In the genomic region with DNA sequence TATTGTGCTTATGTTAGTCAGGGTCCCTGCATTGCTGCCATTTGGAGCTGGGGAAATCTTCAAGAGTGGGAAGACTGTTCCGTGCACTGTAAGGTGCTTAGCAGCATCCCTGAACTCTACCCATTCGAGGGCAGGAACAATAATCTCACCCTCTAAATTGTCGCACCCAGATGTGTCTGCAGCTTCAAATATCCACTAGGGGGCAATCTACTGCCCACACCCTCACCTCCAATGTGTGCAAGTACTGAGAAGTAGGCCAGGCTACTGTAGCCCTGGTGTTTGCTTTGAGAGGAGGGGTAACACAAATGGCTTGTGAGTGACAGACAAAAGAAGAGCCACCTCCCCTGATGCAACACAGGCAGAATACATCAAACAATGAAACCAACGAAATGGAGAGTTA, we compare ENCODE assay signal across 12 mouse cellular contexts.
DNase-seq lines count a peak whose midpoint lies in the region; ATAC-seq and TF ChIP-seq lines count a peak whose summit lies in the region.
"Had no signal": no experiment of that assay in that cellular context is flagged by ENCODE, and none has a peak within 500 bp of the region (broad histone marks: within the 10 kb centered on the region; RNA-seq: fewer than 3 reads in every experiment).

No protein-coding gene starts in this region.

- no peak for TF ChIP-seq POLR2A in small intestine, adult 2 months (IDR thresholded peaks at IDR 0.05; ENCODE audit: low read depth, low read length)

- intact Hi-C loops in gastrocnemius, adult 2 months (cut with DNase I), result no loop called here

- no peak overlapping the region for H3K9ac ChIP-seq in midbrain, embryonic 13.5 days (replicated peaks)
- H3K9ac ChIP-seq in midbrain, embryonic 16.5 days (ENCODE audit: low read depth, low read length), result no peak overlapping the region

- WGBS in midbrain, embryonic 13.5 days, result 63% methylated on average over 4 of the region's 4 CpGs
- 62% methylated on average over 4 of the region's 4 CpGs for WGBS in midbrain, embryonic 16.5 days
- WGBS in small intestine, adult 2 months, result 67% methylated on average over 4 of the region's 4 CpGs

- no peak overlapping the region for H3K4me2 ChIP-seq in midbrain, embryonic 13.5 days (replicated peaks)
- H3K4me2 ChIP-seq in midbrain, embryonic 16.5 days (ENCODE audit: low read length), result no peak overlapping the region
- H3K4me2 ChIP-seq: midbrain, embryonic 11.5 days had no signal

- H3K27me3 ChIP-seq in midbrain, embryonic 13.5 days, result no peaks in the 10 kb centered on the region; the same call in 1 of the 2 replicates
- no peaks in the 10 kb centered on the region for H3K27me3 ChIP-seq in midbrain, embryonic 16.5 days (ENCODE audit: control insufficient read depth, insufficient read depth, low read depth, low read length)
- H3K27me3 ChIP-seq in small intestine, adult 2 months (ENCODE audit: control insufficient read depth, insufficient read depth, low read length), result no peaks in the 10 kb centered on the region

- DNase-seq in gastrocnemius, adult 2 months, result no peak
- no peak for DNase-seq in gastrocnemius, postnatal 4 days (ENCODE audit: low spot score in 2 of 2)
- peak; percentile 51 for DNase-seq in ZHBTc4 (ENCODE audit: low read depth, low spot score)
- no peak for DNase-seq in thymus, postnatal 36 days
- DNase-seq in layer of hippocampus, postnatal 25 days (ENCODE audit: extremely low spot score in 1 of 2, low spot score in 1 of 2), result no peak
- DNase-seq: gastrocnemius, postnatal 10 days; kidney, postnatal 36 days had no signal

- no peaks in the 10 kb centered on the region for H3K4me1 ChIP-seq in midbrain, embryonic 13.5 days (replicated peaks)
- H3K4me1 ChIP-seq in midbrain, embryonic 16.5 days (ENCODE audit: control insufficient read depth, insufficient read depth, low read length), result no peaks in the 10 kb centered on the region
- 0 out of 2 replicates have a peak, but pooled peaks cover 2% of the 10 kb centered on the region for H3K4me1 ChIP-seq in small intestine, adult 2 months (ENCODE audit: control insufficient read depth, insufficient read depth, insufficient read length, low read length)
- H3K4me1 ChIP-seq: limb, embryonic 10.5 days had no signal

- peak; percentile 26; the same call in 1 of the 2 replicates for TF ChIP-seq CTCF in gastrocnemius, adult 2 months (IDR thresholded peaks at IDR 0.05)
- peak; percentile 42; the same call in 1 of the 2 replicates for TF ChIP-seq CTCF in small intestine, adult 2 months (IDR thresholded peaks at IDR 0.05; ENCODE audit: extremely low read depth, insufficient read length, insufficient replicate concordance, low read depth, low read length)

- H3K4me3 ChIP-seq in gastrocnemius, adult 2 months, result no peak overlapping the region
- H3K4me3 ChIP-seq in midbrain, embryonic 13.5 days (replicated peaks), result no peak overlapping the region
- H3K4me3 ChIP-seq in midbrain, embryonic 16.5 days (ENCODE audit: low read depth, low read length), result no peak overlapping the region
- H3K4me3 ChIP-seq in small intestine, adult 2 months (ENCODE audit: low read depth, low read length), result no peak overlapping the region
- H3K4me3 ChIP-seq: limb, embryonic 10.5 days had no signal

- peak; percentile 37; the same call in 1 of the 2 replicates for ATAC-seq in midbrain, embryonic 13.5 days
- ATAC-seq in midbrain, embryonic 16.5 days, result no peak

- no peaks in the 10 kb centered on the region for H3K9me3 ChIP-seq in midbrain, embryonic 13.5 days
- no peaks in the 10 kb centered on the region for H3K9me3 ChIP-seq in midbrain, embryonic 16.5 days (replicated peaks; ENCODE audit: control insufficient read depth, low read length, poor library complexity, severe bottlenecking)
- H3K9me3 ChIP-seq: limb, embryonic 10.5 days had no signal

- no peaks in the 10 kb centered on the region for H3K36me3 ChIP-seq in midbrain, embryonic 13.5 days
- H3K36me3 ChIP-seq in midbrain, embryonic 16.5 days (ENCODE audit: control insufficient read depth, insufficient read depth, low read length), result no peaks in the 10 kb centered on the region
- no peaks in the 10 kb centered on the region for H3K36me3 ChIP-seq in small intestine, adult 2 months (ENCODE audit: control insufficient read depth, insufficient read depth, low read length)
- H3K36me3 ChIP-seq: limb, embryonic 10.5 days had no signal

- no peak overlapping the region for H3K27ac ChIP-seq in gastrocnemius, adult 2 months
- H3K27ac ChIP-seq in midbrain, embryonic 13.5 days, result no peak overlapping the region
- no peak overlapping the region for H3K27ac ChIP-seq in midbrain, embryonic 16.5 days (ENCODE audit: low read length)
- no peak overlapping the region for H3K27ac ChIP-seq in small intestine, adult 2 months (ENCODE audit: insufficient read depth, low read depth, low read length)
- H3K27ac ChIP-seq: limb, embryonic 10.5 days had no signal
